8 mouse cellular contexts compared by ENCODE assay signal in genomic region chr4:129113083-129113988, GRCm38 (mm10). TPM values are rescaled to one million over a fixed set of nuclear protein-coding genes. Genes with fewer than 3 reads are reported as not detected.
A peak's percentile ranks its signal among the peaks of the same experiment; 100 is the strongest.
DNase-seq lines count a peak whose midpoint lies in the region; ATAC-seq lines count a peak whose summit lies in the region.

No protein-coding gene starts in this region.

- H3K9ac ChIP-seq in limb, embryonic 13.5 days = no peak overlapping the region
- no peak overlapping the region for H3K9ac ChIP-seq in midbrain, embryonic 16.5 days (ENCODE audit: low read depth, low read length)

- peaks cover 13% of the 10 kb centered on the region; the same call in 1 of the 2 replicates for H3K4me1 ChIP-seq in limb, embryonic 13.5 days
- H3K4me1 ChIP-seq in midbrain, embryonic 16.5 days (ENCODE audit: control insufficient read depth, insufficient read depth, low read length) = peaks cover 8% of the 10 kb centered on the region

- ATAC-seq in limb, embryonic 13.5 days (ENCODE audit: low FRiP score, low read depth) = peak; percentile 64
- ATAC-seq in midbrain, embryonic 16.5 days = peak; percentile 66

- H3K4me2 ChIP-seq in limb, embryonic 13.5 days (replicated peaks) = no peak overlapping the region
- H3K4me2 ChIP-seq in midbrain, embryonic 16.5 days (ENCODE audit: low read length) = peak overlapping the region; percentile 11; the same call in 1 of the 2 replicates

- H3K4me3 ChIP-seq in limb, embryonic 13.5 days = no peak overlapping the region
- H3K4me3 ChIP-seq in midbrain, embryonic 16.5 days (ENCODE audit: low read depth, low read length) = no peak overlapping the region

- H3K27me3 ChIP-seq in limb, embryonic 13.5 days = peaks cover 37% of the 10 kb centered on the region
- peaks cover under 1% of the 10 kb centered on the region; the same call in 1 of the 2 replicates for H3K27me3 ChIP-seq in midbrain, embryonic 16.5 days (ENCODE audit: control insufficient read depth, insufficient read depth, low read depth, low read length)
- H3K27me3 ChIP-seq in splenic B cell, adult 2 months (ENCODE audit: control insufficient read depth, insufficient read depth, low read length, poor library complexity, severe bottlenecking) = no peaks in the 10 kb centered on the region

- H3K9me3 ChIP-seq in limb, embryonic 13.5 days = no peaks in the 10 kb centered on the region
- no peaks in the 10 kb centered on the region for H3K9me3 ChIP-seq in midbrain, embryonic 16.5 days (replicated peaks; ENCODE audit: control insufficient read depth, low read length, poor library complexity, severe bottlenecking)

- DNase-seq in lung, adult 18-20 months = peak; percentile 27 to 32
- DNase-seq in lung, postnatal 25 days (ENCODE audit: low spot score) = no peak
- peak; percentile 87 for DNase-seq in cerebellum, adult 9-11 months
- peak; percentile 84 to 86 for DNase-seq in frontal cortex, postnatal 10 days (ENCODE audit: low spot score in 2 of 2)
- peak; percentile 65 for DNase-seq in kidney, adult 9 months
- peak; percentile 60 for DNase-seq in splenic B cell, adult 2 months (ENCODE audit: low read depth, low spot score)

- H3K36me3 ChIP-seq in limb, embryonic 13.5 days = no peaks in the 10 kb centered on the region
- H3K36me3 ChIP-seq in midbrain, embryonic 16.5 days (ENCODE audit: control insufficient read depth, insufficient read depth, low read length) = no peaks in the 10 kb centered on the region
- H3K36me3 ChIP-seq in splenic B cell, adult 2 months (ENCODE audit: control insufficient read depth, insufficient read depth, low read length, poor library complexity, severe bottlenecking) = no peaks in the 10 kb centered on the region

- 36% methylated on average over 28 of the region's 28 CpGs for WGBS in limb, embryonic 13.5 days
- 28% methylated on average over 28 of the region's 28 CpGs for WGBS in midbrain, embryonic 16.5 days

- H3K27ac ChIP-seq in limb, embryonic 13.5 days = no peak overlapping the region
- no peak overlapping the region for H3K27ac ChIP-seq in midbrain, embryonic 16.5 days (ENCODE audit: low read length)

RNA-seq across cellular contexts. Expression of gene Tmem54, which starts 8.0 kb away (rescaled TPM):
- 5.0 and 5.6 TPM in 2 replicates for polyA plus RNA-seq in limb, embryonic 13.5 days (2015; fragmentation: Nextera tagmentation; extraction: Ambion mirVana)
- polyA plus RNA-seq in midbrain, embryonic 16.5 days (2015; fragmentation: Nextera tagmentation; extraction: Ambion mirVana) = not detected in 2 replicates

RNA-seq across cellular contexts. Expression of gene Hpca, which starts 8.5 kb away (rescaled TPM):
- 1.2 and 1.3 TPM in 2 replicates for polyA plus RNA-seq in limb, embryonic 13.5 days (2015; fragmentation: Nextera tagmentation; extraction: Ambion mirVana)
- 85.5 and 130 TPM in 2 replicates for polyA plus RNA-seq in midbrain, embryonic 16.5 days (2015; fragmentation: Nextera tagmentation; extraction: Ambion mirVana)

RNA-seq across cellular contexts. Expression of gene Fndc5, which starts 23.5 kb away (rescaled TPM):
- 20.0 and 21.3 TPM in 2 replicates for polyA plus RNA-seq in limb, embryonic 13.5 days (2015; fragmentation: Nextera tagmentation; extraction: Ambion mirVana)
- polyA plus RNA-seq in midbrain, embryonic 16.5 days (2015; fragmentation: Nextera tagmentation; extraction: Ambion mirVana) = 5.9 and 6.2 TPM in 2 replicates

RNA-seq across cellular contexts. Expression of gene Rnf19b, which starts 55.3 kb away (rescaled TPM):
- polyA plus RNA-seq in limb, embryonic 13.5 days (2015; fragmentation: Nextera tagmentation; extraction: Ambion mirVana) = 8.5 and 10.2 TPM in 2 replicates
- 31.4 and 37.5 TPM in 2 replicates for polyA plus RNA-seq in midbrain, embryonic 16.5 days (2015; fragmentation: Nextera tagmentation; extraction: Ambion mirVana)

Comparison
In these comparisons a context has a peak if more than half of its experiments do, and no peak if none do; other contexts are left out.
1. RNA of gene Hpca, which starts 8.5 kb away (polyA plus RNA-seq): 85.5 to 130 TPM in midbrain, embryonic 16.5 days; 1.2 to 1.3 TPM in limb, embryonic 13.5 days; every median in the first group is over 10 times any median in the second.